Mouse (Mus musculus): ENCODE measurements around the gene Car7.

GRCm38 (mm10) chr8:104569559-104569958 is 35.1 kb downstream of the Car7 start:
- TF ChIP-seq CTCF (IDR thresholded peaks at IDR 0.05; ENCODE audit: extremely low read depth, insufficient read length, insufficient replicate concordance, low read depth, low read length) (no peak), POLR2A (IDR thresholded peaks at IDR 0.05; ENCODE audit: low read depth, low read length) (no peak)

Data from small intestine, adult 2 months (tissue).